Mouse (Mus musculus) CD8-positive naive resting alpha-beta T cell, adult 2 months (primary cell): ENCODE results near the gene Pard3b.

Source experiments
- DNase-seq, 2 experiments: peaks; one replicate each; pipeline ENCODE4 v3.0.0; 2022; ENCODE audit warnings: low read depth in 2 of 2, low spot score in 2 of 2

The Pard3b gene

GRCm38 (mm10) chr1:62070617-62071016 lies 432.0 kb downstream of the Pard3b start:
- no peak for DNase-seq

- DNase-seq: no peak
Measured at GRCm38 (mm10) chr1:62071139-62071538, 432.5 kb downstream of the Pard3b start.

GRCm38 (mm10) chr1:62076171-62076570 lies 437.5 kb downstream of the Pard3b start:
- DNase-seq: no peak

- no peak for DNase-seq
Measured at GRCm38 (mm10) chr1:62081129-62081528, 442.5 kb downstream of the Pard3b start.

- DNase-seq: no peak
Measured at GRCm38 (mm10) chr1:62085995-62086394, 447.4 kb downstream of the Pard3b start.

GRCm38 (mm10) chr1:62087464-62087863 lies 448.8 kb downstream of the Pard3b start:
- no peak for DNase-seq

- no peak for DNase-seq
Measured at GRCm38 (mm10) chr1:62094885-62095284, 456.3 kb downstream of the Pard3b start.

GRCm38 (mm10) chr1:62122426-62122825 lies 483.8 kb downstream of the Pard3b start:
- no peak for DNase-seq

GRCm38 (mm10) chr1:62129186-62129585 lies 490.6 kb downstream of the Pard3b start:
- no peak for DNase-seq

GRCm38 (mm10) chr1:62148134-62148533 lies 509.5 kb downstream of the Pard3b start:
- DNase-seq: no peak

GRCm38 (mm10) chr1:62148786-62149185 lies 510.2 kb downstream of the Pard3b start:
- no peak for DNase-seq

GRCm38 (mm10) chr1:62155970-62156369 lies 517.3 kb downstream of the Pard3b start:
- DNase-seq: no peak

GRCm38 (mm10) chr1:62159592-62159991 lies 521.0 kb downstream of the Pard3b start:
- DNase-seq: no peak

GRCm38 (mm10) chr1:62175013-62175640 lies 536.5 kb downstream of the Pard3b start:
- no peak for DNase-seq

- DNase-seq: no peak
Measured at GRCm38 (mm10) chr1:62181638-62182037, 543.0 kb downstream of the Pard3b start.

- DNase-seq: no peak
Measured at GRCm38 (mm10) chr1:62182634-62183033, 544.0 kb downstream of the Pard3b start.

GRCm38 (mm10) chr1:62190786-62191185 lies 552.2 kb downstream of the Pard3b start:
- no peak for DNase-seq

- no peak for DNase-seq
Measured at GRCm38 (mm10) chr1:62197515-62197914, 558.9 kb downstream of the Pard3b start.

GRCm38 (mm10) chr1:62200919-62201318 lies 562.3 kb downstream of the Pard3b start:
- no peak for DNase-seq

- DNase-seq: no peak
Measured at GRCm38 (mm10) chr1:62201686-62202257, 563.1 kb downstream of the Pard3b start.

GRCm38 (mm10) chr1:62213285-62213684 lies 574.7 kb downstream of the Pard3b start:
- no peak for DNase-seq

GRCm38 (mm10) chr1:62215842-62216241 lies 577.2 kb downstream of the Pard3b start:
- DNase-seq: no peak

GRCm38 (mm10) chr1:62216568-62216967 lies 577.9 kb downstream of the Pard3b start:
- DNase-seq: no peak
